Mouse (Mus musculus) CH12.LX (cell line): Measurements from ENCODE around the gene Defb36. TPM values are rescaled to one million over a fixed set of nuclear protein-coding genes. Genes with fewer than 3 reads are reported as not detected.

Experiments used
- DNase-seq: peaks from one replicate; pipeline ENCODE4 v3.0.0-alpha.2; 2013; ENCODE audit errors: extremely low read depth
- H3K27ac ChIP-seq: 2 replicates; pipeline ENCODE4 v1.5.1; 2012; ENCODE audit warnings: low read depth, mild to moderate bottlenecking, control low read depth, moderate library complexity; ENCODE audit not compliant: insufficient read depth
- H3K27me3 ChIP-seq: replicated peaks from 2 replicates; pipeline ENCODE3; 2012; ENCODE audit warnings: inconsistent platforms
- H3K36me3 ChIP-seq, 2 experiments: replicated peaks in 1 of 2; 2 replicates each; pipeline versions ENCODE3 to v1.6.1; 2012; ENCODE audit warnings: inconsistent platforms in 1 of 2, low read length in 1 of 2, mild to moderate bottlenecking in 1 of 2, mixed read lengths in 1 of 2, moderate library complexity in 1 of 2; ENCODE audit not compliant: control insufficient read depth in 1 of 2, insufficient read depth in 1 of 2
- H3K4me1 ChIP-seq, 2 experiments: 2 replicates each; pipeline ENCODE4 v1.6.1; 2012; ENCODE audit warnings: inconsistent platforms in 1 of 2, moderate library complexity in 1 of 2; ENCODE audit not compliant: insufficient read depth in 2 of 2, control insufficient read depth in 1 of 2
- H3K4me2 ChIP-seq: 2 replicates; pipeline ENCODE4 v1.6.1; 2012; ENCODE audit warnings: low read depth, mild to moderate bottlenecking, control low read depth; ENCODE audit not compliant: poor library complexity, insufficient read depth, severe bottlenecking
- H3K4me3 ChIP-seq, 3 experiments: fragments of 150-350 bp in 1 of 3; sonication (generic) in 1 of 3; replicated peaks in 1 of 3; 2 replicates each; pipeline versions ENCODE3 to v1.5.1; 2011 to 2012; ENCODE audit warnings: low read depth in 2 of 3, low read length in 2 of 3, mild to moderate bottlenecking in 2 of 3, moderate library complexity in 2 of 3, control low read depth in 1 of 3, improper control_type of control experiment in 1 of 3, inconsistent platforms in 1 of 3, mixed read lengths in 1 of 3; ENCODE audit not compliant: poor library complexity in 1 of 3
- H3K79me2 ChIP-seq: replicated peaks from 2 replicates; pipeline ENCODE4 v1.6.1; 2012; ENCODE audit warnings: mild to moderate bottlenecking, moderate library complexity; ENCODE audit not compliant: control insufficient read depth, poor library complexity, insufficient read depth, severe bottlenecking; ENCODE audit errors: extremely low read depth
- H3K9ac ChIP-seq: 2 replicates; pipeline ENCODE4 v1.6.1; 2012; ENCODE audit warnings: low read depth, mild to moderate bottlenecking, control low read depth, moderate library complexity; ENCODE audit not compliant: insufficient read depth
- H3K9me3 ChIP-seq: replicated peaks from 2 replicates; pipeline ENCODE3; 2012; ENCODE audit warnings: low read length, inconsistent platforms, mixed read lengths
- E2F4 ChIP-seq: IDR thresholded peaks from 2 replicates; pipeline ENCODE4 v1.6.1; 2011; ENCODE audit warnings: low read depth, low read length, improper control_type of control experiment; ENCODE audit not compliant: insufficient replicate concordance
- EP300 ChIP-seq: IDR thresholded peaks from 2 replicates; pipeline ENCODE4 v1.6.1; 2011; ENCODE audit warnings: low read length, improper control_type of control experiment
- ETS1 ChIP-seq: conservative IDR thresholded peaks from 2 replicates; pipeline ENCODE4 v1.6.1; 2012; ENCODE audit warnings: low read depth, mild to moderate bottlenecking, inconsistent platforms, low read length, improper control_type of control experiment, moderate library complexity
- JUND ChIP-seq: conservative IDR thresholded peaks from 2 replicates; pipeline ENCODE4 v1.6.1; 2011; ENCODE audit warnings: low read depth, low read length, improper control_type of control experiment
- KAT2A ChIP-seq: IDR thresholded peaks from 2 replicates; pipeline ENCODE4 v1.6.1; 2012; ENCODE audit warnings: low read length, improper control_type of control experiment, inconsistent platforms; ENCODE audit not compliant: insufficient replicate concordance
- MAX ChIP-seq: IDR thresholded peaks from 2 replicates; pipeline ENCODE4 v1.6.1; 2011; ENCODE audit warnings: low read length, improper control_type of control experiment
- MXI1 ChIP-seq: IDR thresholded peaks from 2 replicates; pipeline ENCODE4 v1.6.1; 2011; ENCODE audit warnings: mild to moderate bottlenecking, low read depth, low read length, improper control_type of control experiment
- NRF1 ChIP-seq: IDR thresholded peaks from 2 replicates; pipeline ENCODE4 v1.6.1; 2014; ENCODE audit warnings: low read depth, mild to moderate bottlenecking, inconsistent platforms, low read length, improper control_type of control experiment, moderate library complexity
- PAX5 ChIP-seq: IDR thresholded peaks from 2 replicates; pipeline ENCODE4 v1.6.1; 2012; ENCODE audit warnings: low read length, inconsistent platforms, mixed read lengths
- POLR2A ChIP-seq: IDR thresholded peaks from 2 replicates; pipeline ENCODE4 v1.6.1; 2011; ENCODE audit warnings: low read depth, mild to moderate bottlenecking, improper control_type of control experiment, low read length
- POLR2AphosphoS2 ChIP-seq: IDR thresholded peaks from 2 replicates; pipeline ENCODE4 v1.6.1; 2011; ENCODE audit warnings: low read depth, low read length, improper control_type of control experiment
- RAD21 ChIP-seq: IDR thresholded peaks from 2 replicates; pipeline ENCODE4 v1.6.1; 2011; ENCODE audit warnings: low read depth, mild to moderate bottlenecking, low read length, improper control_type of control experiment, moderate library complexity
- RCOR1 ChIP-seq: conservative IDR thresholded peaks from 2 replicates; pipeline ENCODE4 v1.6.1; 2012; ENCODE audit warnings: low read depth, mild to moderate bottlenecking, inconsistent platforms, low read length, improper control_type of control experiment
- SIN3A ChIP-seq: IDR thresholded peaks from 2 replicates; pipeline ENCODE4 v1.6.1; 2012; ENCODE audit warnings: low read length, improper control_type of control experiment, inconsistent platforms
- TBP ChIP-seq: conservative IDR thresholded peaks from 2 replicates; pipeline ENCODE4 v1.6.1; 2011; ENCODE audit warnings: low read depth, low read length, improper control_type of control experiment
- USF2 ChIP-seq: conservative IDR thresholded peaks from 2 replicates; pipeline ENCODE4 v1.6.1; 2011; ENCODE audit warnings: low read depth, low read length, improper control_type of control experiment
- ZC3H11A ChIP-seq: IDR thresholded peaks from 2 replicates; pipeline ENCODE4 v1.6.1; 2012; ENCODE audit warnings: low read depth, mild to moderate bottlenecking, inconsistent platforms, low read length, improper control_type of control experiment
- ZKSCAN1 ChIP-seq: IDR thresholded peaks from 2 replicates; pipeline ENCODE4 v1.6.1; 2012; ENCODE audit warnings: low read depth, inconsistent platforms, low read length, improper control_type of control experiment, borderline replicate concordance
- ZMIZ1 ChIP-seq: IDR thresholded peaks from 2 replicates; pipeline ENCODE4 v1.6.1; 2012; ENCODE audit warnings: low read depth, mild to moderate bottlenecking, inconsistent platforms, low read length, improper control_type of control experiment
- ZNF384 ChIP-seq: IDR thresholded peaks from 2 replicates; pipeline ENCODE4 v1.6.1; 2012; ENCODE audit warnings: low read depth, low read length, improper control_type of control experiment, inconsistent platforms
- dilution Hi-C: fragments of 300-500 bp; cut with MboI; formaldehyde crosslinking; loops from 2 replicates; pipeline ENCODE4 v1.14.3; 2020; ENCODE audit warnings: low sequenced_read_pairs; ENCODE audit not compliant: extremely low pct_unique_long_range_greater_than_20kb, extremely low pct_ligation_motif_present
- in situ Hi-C: fragments of 300-500 bp; cut with MboI; formaldehyde crosslinking; loops from 3 replicates; pipeline ENCODE4 v1.14.3; 2019; ENCODE audit warnings: low sequenced_read_pairs, low pct_ligation_motif_present, low pct_unique_long_range_greater_than_20kb, mixed read lengths
- polyA plus RNA-seq: library from polyadenylated mRNA; unstranded; fragments of >175 nt; gene quantifications from 2 replicates; pipeline ENCODE4 v1.2.1, GENCODE M21; 2012; ENCODE audit warnings: low read depth; ENCODE audit not compliant: insufficient read length
- total RNA-seq, 2 experiments: library from RNA; depleted of rRNA; stranded (reverse); fragments of 300-350 nt in 1 of 2; fragments of >200 nt in 1 of 2; gene quantifications; 2 replicates each; pipeline ENCODE4 v1.2.3; 2012 to 2014

The Defb36 gene
- total and polyA plus RNA-seq, 3 experiments, result not detected

- TF ChIP-seq RAD21 (no peak), USF2 (no peak), SIN3A (peak; percentile 52), KAT2A (no peak), E2F4 (no peak), ETS1 (peak; percentile 92), NRF1 (0 out of 2 replicates have a peak, but pooled peaks have one; percentile 37), ZC3H11A (no peak), EP300 (peak; percentile 79), ZNF384 (peak; percentile 21; the same call in 1 of the 2 replicates), MAX (no peak)
These were observed 32.3 kb downstream of the Defb36 start (continued) for GRCm38 (mm10) chr2:152636246-152637005.

- H3K79me2 ChIP-seq, result no peaks in the 10 kb centered on the region
These were observed 32.8 kb downstream of the Defb36 start for GRCm38 (mm10) chr2:152637006-152637322.

GRCm38 (mm10) chr2:152637381-152637780 is 33.3 kb downstream of the Defb36 start:
- peak overlapping the region; percentile 33 for H3K4me2 ChIP-seq

More at GRCm38 (mm10) chr2:152637006-152637322, 32.8 kb downstream of the Defb36 start:
- H3K9ac ChIP-seq, result no peak overlapping the region
- H3K9me3 ChIP-seq, result no peaks in the 10 kb centered on the region
- peaks cover 30 to 80% of the 10 kb centered on the region in 2 experiments for H3K4me1 ChIP-seq
- no peak for DNase-seq
- dilution Hi-C loops (no loop called here), in situ Hi-C loops (no loop called here)
- peaks cover 0 to 3% of the 10 kb centered on the region in 2 experiments for H3K36me3 ChIP-seq
- peak overlapping the region; percentile 2 to 33 (median 15) for H3K4me3 ChIP-seq
- no peaks in the 10 kb centered on the region for H3K27me3 ChIP-seq
- peak; percentile 67 for TF ChIP-seq ZKSCAN1
- 0 out of 2 replicates have a peak, but pooled peaks have one; percentile 20 for TF ChIP-seq POLR2A
- TF ChIP-seq E2F4, result no peak
- TF ChIP-seq PAX5, result no peak
- TF ChIP-seq ZMIZ1, result no peak
- no peak for TF ChIP-seq MXI1
- TF ChIP-seq ZNF384, result no peak
- TF ChIP-seq JUND, result no peak
- TF ChIP-seq EP300, result no peak
- no peak for TF ChIP-seq TBP
- no peak for TF ChIP-seq RCOR1
- TF ChIP-seq USF2, result no peak
- peak overlapping the region; percentile 33 for H3K4me2 ChIP-seq
- H3K27ac ChIP-seq, result peak overlapping the region; percentile 21

More at GRCm38 (mm10) chr2:152637381-152637780, 33.3 kb downstream of the Defb36 start:
- Histone ChIP-seq H3K27ac (no peak overlapping the region), H3K9me3 (no peaks in the 10 kb centered on the region), H3K79me2 (no peaks in the 10 kb centered on the region), H3K27me3 (no peaks in the 10 kb centered on the region), H3K36me3 (peaks cover 0 to 3% of the 10 kb centered on the region in 2 experiments), H3K4me3 (peak overlapping the region in 1 of 3 experiments; percentile 2), H3K9ac (no peak overlapping the region), H3K4me1 (peaks cover 30 to 76% of the 10 kb centered on the region in 2 experiments)
- dilution Hi-C loops (no loop called here), in situ Hi-C loops (no loop called here)
- DNase-seq, result no peak
- no peak for TF ChIP-seq POLR2AphosphoS2
- TF ChIP-seq ZKSCAN1, result no peak
- TF ChIP-seq EP300, result no peak
- no peak for TF ChIP-seq TBP
